Comparison of ENCODE assay signal across 9 mouse cellular contexts in genomic region chr16:78156138-78156875, GRCm38 (mm10).
DNase-seq lines count a peak whose midpoint lies in the region; ATAC-seq lines count a peak whose summit lies in the region.
"Had no signal": no experiment of that assay in that cellular context is flagged by ENCODE, and none has a peak within 500 bp of the region (broad histone marks: within the 10 kb centered on the region; RNA-seq: fewer than 3 reads in every experiment).

No protein-coding gene starts in this region.

- no peak overlapping the region for H3K9ac ChIP-seq in embryonic facial prominence, embryonic 11.5 days (replicated peaks; ENCODE audit: low read length)
- H3K9ac ChIP-seq in midbrain, embryonic 16.5 days (ENCODE audit: low read depth, low read length), result no peak overlapping the region

- H3K4me2 ChIP-seq in embryonic facial prominence, embryonic 11.5 days (ENCODE audit: low read depth, low read length), result no peak overlapping the region
- H3K4me2 ChIP-seq in midbrain, embryonic 16.5 days (ENCODE audit: low read length), result peak overlapping the region; percentile 23

- no peaks in the 10 kb centered on the region for H3K4me1 ChIP-seq in embryonic facial prominence, embryonic 11.5 days (ENCODE audit: control insufficient read depth, insufficient read depth, low read length)
- H3K4me1 ChIP-seq in midbrain, embryonic 16.5 days (ENCODE audit: control insufficient read depth, insufficient read depth, low read length), result no peaks in the 10 kb centered on the region; the same call in 1 of the 2 replicates

- intact Hi-C loops in heart, postnatal 10 days (cut with DNase I), result loop anchor here (2.0 to 5.0 kb wide), 5 partner anchors 619 to 1029 kb away; no protein-coding TSS in a partner anchor

- no peaks in the 10 kb centered on the region for H3K9me3 ChIP-seq in embryonic facial prominence, embryonic 11.5 days (replicated peaks; ENCODE audit: control insufficient read depth, low read length)
- H3K9me3 ChIP-seq in midbrain, embryonic 16.5 days (replicated peaks; ENCODE audit: control insufficient read depth, low read length, poor library complexity, severe bottlenecking), result no peaks in the 10 kb centered on the region

- peak; percentile 44 for DNase-seq in 3T3-L1 (ENCODE audit: low read depth, low spot score)
- DNase-seq in R1 (ENCODE audit: low read depth, low spot score), result peak; percentile 16
- peak; percentile 74 for DNase-seq in embryonic facial prominence, embryonic 11.5 days (ENCODE audit: low spot score)
- DNase-seq in heart, postnatal 10 days, result peak; percentile 38 to 50
- peak; percentile 52 to 58 for DNase-seq in layer of hippocampus, postnatal 10 days (ENCODE audit: low spot score in 2 of 2)
- no peak for DNase-seq in spleen, postnatal 4 days (ENCODE audit: low spot score in 2 of 2)
- no peak for DNase-seq in urinary bladder, postnatal 10 days (ENCODE audit: low spot score)

- WGBS in embryonic facial prominence, embryonic 11.5 days, result 43% methylated on average over 7 of the region's 7 CpGs
- WGBS in midbrain, embryonic 16.5 days, result 9% methylated on average over 7 of the region's 7 CpGs

- H3K4me3 ChIP-seq in embryonic facial prominence, embryonic 11.5 days (ENCODE audit: low read depth, low read length), result no peak overlapping the region
- H3K4me3 ChIP-seq in midbrain, embryonic 16.5 days (ENCODE audit: low read depth, low read length), result no peak overlapping the region

- H3K27me3 ChIP-seq in embryonic facial prominence, embryonic 11.5 days (ENCODE audit: control insufficient read depth, insufficient read depth, low read length), result no peaks in the 10 kb centered on the region
- no peaks in the 10 kb centered on the region for H3K27me3 ChIP-seq in midbrain, embryonic 16.5 days (ENCODE audit: control insufficient read depth, insufficient read depth, low read depth, low read length)

- no peak overlapping the region for H3K27ac ChIP-seq in embryonic facial prominence, embryonic 11.5 days (replicated peaks; ENCODE audit: low read depth, low read length)
- peak overlapping the region; percentile 75 for H3K27ac ChIP-seq in midbrain, embryonic 16.5 days (ENCODE audit: low read length)
- H3K27ac ChIP-seq: macrophage had no signal

- no peaks in the 10 kb centered on the region for H3K36me3 ChIP-seq in embryonic facial prominence, embryonic 11.5 days (replicated peaks; ENCODE audit: control insufficient read depth, insufficient read depth, low read depth, low read length)
- H3K36me3 ChIP-seq in midbrain, embryonic 16.5 days (ENCODE audit: control insufficient read depth, insufficient read depth, low read length), result no peaks in the 10 kb centered on the region

- no peak for ATAC-seq in embryonic facial prominence, embryonic 11.5 days (replicated peaks; ENCODE audit: insufficient number of reproducible peaks, low FRiP score, low TSS enrichment, low read depth)
- peak; percentile 99 for ATAC-seq in midbrain, embryonic 16.5 days

Comparison
In these comparisons a context has a peak if more than half of its experiments do, and no peak if none do; other contexts are left out.
1. DNase-seq: peak in 3T3-L1 (single experiment), R1 (single experiment), embryonic facial prominence, embryonic 11.5 days (single experiment), heart, postnatal 10 days (2 of 2) and layer of hippocampus, postnatal 10 days (2 of 2); none in spleen, postnatal 4 days (0 of 2) and urinary bladder, postnatal 10 days (single experiment).